ENCODE assay signal across 8 mouse cellular contexts in the genomic region with DNA sequence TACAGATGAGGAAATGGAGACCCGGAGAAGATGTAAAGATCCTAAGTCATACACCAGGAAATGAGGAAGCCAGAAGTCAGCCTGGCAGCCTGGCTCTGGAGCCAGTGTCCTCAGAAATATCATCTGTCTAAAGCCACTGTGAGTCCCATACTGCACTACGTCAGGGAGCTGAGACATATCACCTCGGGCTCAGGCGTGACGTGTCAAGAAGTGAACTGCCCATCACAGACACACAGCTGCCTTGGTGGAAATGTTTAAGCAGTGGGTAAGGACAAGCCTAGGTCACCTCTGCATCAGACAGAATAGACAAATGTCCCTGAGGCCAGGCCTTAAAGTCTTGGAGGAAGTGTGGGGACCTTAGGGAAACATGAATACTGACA.
DNase-seq lines count a peak whose midpoint lies in the region; ATAC-seq and TF ChIP-seq lines count a peak whose summit lies in the region.

No protein-coding gene starts in this region.

- ATAC-seq in cerebellum, adult (ENCODE audit: insufficient number of reproducible peaks, low FRiP score, low TSS enrichment): 0 out of 2 replicates have a peak, but pooled peaks have one; percentile 4
- ATAC-seq in kidney, embryonic 15.5 days (replicated peaks; ENCODE audit: low FRiP score): no peak
- ATAC-seq in embryonic facial prominence, embryonic 14.5 days (ENCODE audit: low read depth): no peak
- no peak for ATAC-seq in limb, embryonic 12.5 days (ENCODE audit: insufficient number of reproducible peaks, insufficient read depth, low FRiP score, low TSS enrichment, low read depth)
- ATAC-seq in erythroid progenitor cell, adult 5-6 weeks (replicated peaks; ENCODE audit: low FRiP score, poor library complexity, severe bottlenecking): no peak

- no peak overlapping the region for H3K4me2 ChIP-seq in kidney, embryonic 15.5 days
- H3K4me2 ChIP-seq in embryonic facial prominence, embryonic 14.5 days (ENCODE audit: low read depth, low read length): no peak overlapping the region
- no peak overlapping the region for H3K4me2 ChIP-seq in limb, embryonic 12.5 days

- DNase-seq in cerebellum, adult 9-10 months: no peak
- no peak for DNase-seq in kidney, adult 2 months
- DNase-seq in embryonic facial prominence, embryonic 14.5 days (ENCODE audit: low spot score): no peak
- no peak for DNase-seq in liver

- H3K27ac ChIP-seq in kidney, embryonic 15.5 days: peak overlapping the region; percentile 71
- no peak overlapping the region for H3K27ac ChIP-seq in kidney, adult 2 months (ENCODE audit: insufficient read depth, low read depth, low read length)
- H3K27ac ChIP-seq in embryonic facial prominence, embryonic 14.5 days (replicated peaks; ENCODE audit: low read depth, low read length): peak overlapping the region; percentile 59; the same call in 1 of the 2 replicates
- peak overlapping the region; percentile 85 for H3K27ac ChIP-seq in limb, embryonic 12.5 days

- H3K4me1 ChIP-seq in kidney, embryonic 15.5 days: peaks cover 57% of the 10 kb centered on the region
- 0 out of 2 replicates have a peak, but pooled peaks cover 3% of the 10 kb centered on the region for H3K4me1 ChIP-seq in kidney, adult 2 months (ENCODE audit: control insufficient read depth, insufficient read depth, low read length)
- peaks cover 11% of the 10 kb centered on the region for H3K4me1 ChIP-seq in embryonic facial prominence, embryonic 14.5 days (ENCODE audit: control insufficient read depth, insufficient read depth, low read length)
- peaks cover 37% of the 10 kb centered on the region for H3K4me1 ChIP-seq in limb, embryonic 12.5 days (replicated peaks)

- H3K36me3 ChIP-seq in kidney, embryonic 15.5 days: no peaks in the 10 kb centered on the region
- no peaks in the 10 kb centered on the region for H3K36me3 ChIP-seq in kidney, adult 2 months (ENCODE audit: control insufficient read depth, insufficient read depth, low read length)
- H3K36me3 ChIP-seq in embryonic facial prominence, embryonic 14.5 days (ENCODE audit: control insufficient read depth, insufficient read depth, low read length): 0 out of 2 replicates have a peak, but pooled peaks cover 7% of the 10 kb centered on the region
- H3K36me3 ChIP-seq in limb, embryonic 12.5 days: no peaks in the 10 kb centered on the region

- no peaks in the 10 kb centered on the region for H3K27me3 ChIP-seq in kidney, embryonic 15.5 days
- no peaks in the 10 kb centered on the region for H3K27me3 ChIP-seq in kidney, adult 2 months (replicated peaks; ENCODE audit: control insufficient read depth, insufficient read depth, low read length)
- H3K27me3 ChIP-seq in embryonic facial prominence, embryonic 14.5 days (replicated peaks; ENCODE audit: control insufficient read depth, insufficient read depth, low read length): no peaks in the 10 kb centered on the region
- no peaks in the 10 kb centered on the region for H3K27me3 ChIP-seq in limb, embryonic 12.5 days

- 0 out of 2 replicates have a peak overlapping the region, but pooled peaks have one; percentile 1 for H3K9ac ChIP-seq in kidney, embryonic 15.5 days
- no peak overlapping the region for H3K9ac ChIP-seq in embryonic facial prominence, embryonic 14.5 days (ENCODE audit: low read depth, low read length)
- no peak overlapping the region for H3K9ac ChIP-seq in limb, embryonic 12.5 days (replicated peaks)

- no peak for TF ChIP-seq POLR2A in kidney, adult 2 months (IDR thresholded peaks at IDR 0.05; ENCODE audit: low read depth, low read length)

- 60% methylated on average over 5 of the region's 5 CpGs for WGBS in kidney, embryonic 15.5 days
- 70% methylated on average over 5 of the region's 5 CpGs for WGBS in kidney, adult 2 months
- whole genome bisulfite sequencing in embryonic facial prominence, embryonic 14.5 days: 61% methylated on average over 5 of the region's 5 CpGs
- 71% methylated on average over 5 of the region's 5 CpGs for WGBS in limb, embryonic 12.5 days

- no peak for TF ChIP-seq CTCF in kidney, adult 2 months (conservative IDR thresholded peaks at IDR 0.05; ENCODE audit: insufficient read depth, insufficient read length, low read depth, low read length)

- H3K4me3 ChIP-seq in kidney, embryonic 15.5 days (replicated peaks): no peak overlapping the region
- H3K4me3 ChIP-seq in kidney, adult 2 months (ENCODE audit: insufficient read depth, low read depth, low read length): no peak overlapping the region
- H3K4me3 ChIP-seq in embryonic facial prominence, embryonic 14.5 days (ENCODE audit: low read depth, low read length): no peak overlapping the region
- H3K4me3 ChIP-seq in limb, embryonic 12.5 days (replicated peaks): no peak overlapping the region

- no peaks in the 10 kb centered on the region for H3K9me3 ChIP-seq in kidney, embryonic 15.5 days (replicated peaks)
- H3K9me3 ChIP-seq in embryonic facial prominence, embryonic 14.5 days (ENCODE audit: control insufficient read depth, low read length): no peaks in the 10 kb centered on the region
- H3K9me3 ChIP-seq in limb, embryonic 12.5 days: no peaks in the 10 kb centered on the region; the same call in 1 of the 2 replicates
